Mouse (Mus musculus): ENCODE data around the gene Itpr2. TPM values are rescaled to one million over a fixed set of nuclear protein-coding genes. Genes with fewer than 3 reads are reported as not detected.
A peak's percentile ranks its signal among the peaks of the same experiment; 100 is the strongest.

The Itpr2 gene
- total RNA-seq, 2 experiments from 2014 or later = 15.6 to 22.1 TPM

- no peak for TF ChIP-seq CTCF (conservative IDR thresholded peaks at IDR 0.05)
- DNase-seq (ENCODE audit: low spot score in 2 of 2) = no peak
- Histone ChIP-seq H3K27ac (no peak overlapping the region), H3K4me3 (no peak overlapping the region)
Observed at GRCm38 (mm10) chr6:146454520-146455511, 47.2 kb downstream of the Itpr2 start.

DNA sequence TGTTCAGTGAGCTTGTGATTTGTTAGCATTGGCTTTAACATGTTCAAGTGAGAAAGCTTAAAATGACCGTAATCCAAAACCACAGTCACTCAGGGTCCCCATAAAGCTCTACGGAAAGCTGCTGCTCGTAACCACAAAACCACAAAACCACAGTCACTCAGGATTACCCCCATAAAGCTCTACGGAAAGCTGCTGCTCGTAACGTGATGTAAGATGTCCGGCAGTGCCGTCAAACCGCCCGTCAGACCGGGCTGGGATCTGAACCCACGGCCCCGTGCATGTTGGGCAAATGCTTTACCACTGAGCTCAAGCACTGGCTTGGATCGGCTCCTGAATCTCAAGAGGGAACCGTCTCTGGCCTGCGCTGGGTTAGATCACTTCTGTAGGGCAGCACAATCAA lies 49.5 kb downstream of the Itpr2 start:
- Histone ChIP-seq H3K4me3 (no peak overlapping the region), H3K27ac (no peak overlapping the region)
- no peak for DNase-seq (ENCODE audit: low spot score in 2 of 2)
- TF ChIP-seq CTCF (conservative IDR thresholded peaks at IDR 0.05) = no peak

GRCm38 (mm10) chr6:146446032-146446704 lies 55.9 kb downstream of the Itpr2 start:
- no peak for DNase-seq (ENCODE audit: low spot score in 2 of 2)
- H3K4me3 ChIP-seq = no peak overlapping the region
- H3K27ac ChIP-seq = peak overlapping the region; percentile 19; the same call in 1 of the 2 replicates
- no peak for TF ChIP-seq CTCF (conservative IDR thresholded peaks at IDR 0.05)

DNA sequence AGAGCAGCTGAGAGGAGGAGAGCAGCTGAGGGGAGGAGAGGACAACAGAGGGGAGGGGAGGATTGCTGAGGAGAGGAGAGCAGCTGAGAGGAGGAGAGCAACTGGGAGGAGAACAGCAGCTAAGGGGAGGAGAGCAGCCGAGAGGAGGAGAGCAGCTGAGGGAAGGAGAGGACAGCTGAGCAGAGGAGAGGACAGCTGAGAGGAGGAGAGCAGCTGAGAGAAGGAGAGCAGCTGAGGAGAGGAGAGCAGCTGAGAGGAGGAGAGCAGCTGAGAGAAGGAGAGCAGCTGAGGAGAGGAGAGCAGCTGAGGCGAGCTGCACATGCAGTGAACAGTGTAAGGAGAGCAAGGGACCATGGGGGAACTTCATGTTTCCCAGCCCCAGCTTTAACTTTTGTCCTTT lies 62.2 kb downstream of the Itpr2 start:
- TF ChIP-seq CTCF (conservative IDR thresholded peaks at IDR 0.05) = no peak
- no peak overlapping the region for H3K4me3 ChIP-seq
- no peak for DNase-seq (ENCODE audit: low spot score in 2 of 2)
- H3K27ac ChIP-seq = no peak overlapping the region

DNA sequence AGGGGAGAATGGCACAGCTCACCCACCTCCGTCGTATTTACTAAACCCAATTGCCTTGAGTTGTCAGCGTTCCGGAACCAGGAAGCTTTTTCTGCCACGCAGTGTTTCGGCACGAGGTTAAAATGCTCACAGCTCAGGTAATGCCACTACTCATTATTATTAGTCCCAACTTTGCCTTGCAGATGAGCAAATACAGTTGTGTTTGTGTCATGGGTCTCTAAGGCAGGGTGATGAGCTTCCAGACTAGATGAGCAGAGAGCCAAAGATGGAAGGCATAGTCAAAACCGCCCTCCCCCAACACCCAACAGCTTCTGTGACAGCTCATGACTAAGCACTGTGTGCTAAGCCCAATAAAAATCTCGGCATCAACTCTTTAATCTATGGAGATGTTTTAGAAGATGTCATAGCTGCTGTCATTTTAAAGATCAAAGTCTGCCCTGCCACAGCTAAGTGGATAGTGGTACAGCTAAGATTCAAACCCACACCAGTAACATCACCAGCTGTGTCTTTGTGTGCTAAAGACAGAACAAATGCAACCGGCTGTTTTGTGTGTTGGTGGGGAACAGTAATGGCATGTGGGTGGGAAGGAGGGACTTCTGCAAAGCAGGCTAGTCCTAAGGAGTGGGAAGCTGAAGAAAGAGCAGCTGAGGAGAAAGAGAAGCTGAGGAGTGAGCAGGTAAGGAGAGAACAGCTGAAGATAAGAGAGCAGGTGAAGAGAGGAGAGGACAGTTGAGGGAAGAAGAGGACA lies 62.8 kb downstream of the Itpr2 start:
- no peak overlapping the region for H3K27ac ChIP-seq
- H3K4me3 ChIP-seq = no peak overlapping the region
- TF ChIP-seq CTCF (conservative IDR thresholded peaks at IDR 0.05) = no peak
- DNase-seq (ENCODE audit: low spot score in 2 of 2) = peak in 1 of 2 experiments; percentile 23

DNA sequence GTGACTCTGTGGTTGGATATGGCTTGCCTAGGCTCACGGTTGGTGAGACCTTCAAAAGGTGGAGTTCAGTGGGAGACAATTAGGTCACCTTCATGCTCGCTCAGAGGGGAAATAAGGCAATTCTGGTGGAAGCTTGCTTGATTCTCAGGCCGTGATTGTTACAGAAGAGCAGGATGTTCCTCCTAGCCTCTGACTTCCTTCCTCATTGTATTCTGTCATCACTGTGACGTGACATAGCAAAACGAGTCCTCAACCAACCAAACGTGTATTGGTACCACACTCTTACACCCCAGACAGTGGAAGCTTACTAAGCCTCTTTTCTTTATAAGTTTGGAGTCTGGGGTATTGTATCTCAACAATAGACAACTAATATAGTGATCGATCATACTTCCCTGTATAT lies 64.0 kb downstream of the Itpr2 start:
- no peak for TF ChIP-seq CTCF (conservative IDR thresholded peaks at IDR 0.05)
- DNase-seq (ENCODE audit: low spot score in 2 of 2) = no peak
- Histone ChIP-seq H3K27ac (no peak overlapping the region), H3K4me3 (no peak overlapping the region)

- Histone ChIP-seq H3K4me3 (no peak overlapping the region), H3K27ac (no peak overlapping the region)
- no peak for TF ChIP-seq CTCF (conservative IDR thresholded peaks at IDR 0.05)
- DNase-seq (ENCODE audit: low spot score in 2 of 2) = no peak
Observed at GRCm38 (mm10) chr6:146436916-146437496, 65.0 kb downstream of the Itpr2 start.

GRCm38 (mm10) chr6:146434217-146434616 lies 67.8 kb downstream of the Itpr2 start:
- TF ChIP-seq CTCF (conservative IDR thresholded peaks at IDR 0.05) = no peak
- H3K4me3 ChIP-seq = no peak overlapping the region
- no peak overlapping the region for H3K27ac ChIP-seq
- no peak for DNase-seq (ENCODE audit: low spot score in 2 of 2)

DNA sequence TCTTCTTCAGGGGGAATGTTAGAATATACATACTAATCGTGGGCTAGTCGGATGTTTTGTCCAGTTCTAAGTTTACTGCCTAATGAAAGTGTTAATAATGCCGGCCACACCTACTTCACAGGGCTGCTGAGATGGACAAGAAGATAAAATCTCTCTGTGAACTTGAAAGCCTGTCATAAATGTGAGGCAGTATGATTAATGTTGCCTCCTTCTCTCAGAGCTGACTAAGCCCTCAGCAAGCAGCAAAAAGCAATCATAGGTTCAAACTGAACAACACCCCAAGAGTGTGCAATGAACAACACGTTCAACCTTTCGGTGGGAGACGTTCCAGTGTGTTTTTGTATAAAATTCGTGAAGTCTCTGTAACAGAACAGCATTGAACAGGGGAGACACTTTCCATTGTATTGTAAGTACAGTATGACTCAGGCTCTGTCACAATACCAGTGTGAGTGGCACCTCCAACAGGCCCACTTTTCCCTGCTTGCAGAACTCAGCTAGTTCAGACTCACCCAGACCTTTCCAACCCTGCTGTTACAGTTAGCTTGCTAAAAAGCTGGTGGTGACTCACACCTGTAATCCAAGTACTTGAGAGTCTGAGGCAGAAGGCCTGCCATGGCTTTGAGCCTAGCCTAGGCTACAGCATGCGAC lies 69.7 kb downstream of the Itpr2 start:
- no peak overlapping the region for H3K27ac ChIP-seq
- no peak for DNase-seq (ENCODE audit: low spot score in 2 of 2)
- H3K4me3 ChIP-seq = no peak overlapping the region
- TF ChIP-seq CTCF (conservative IDR thresholded peaks at IDR 0.05) = no peak

GRCm38 (mm10) chr6:146431777-146432176 lies 70.2 kb downstream of the Itpr2 start:
- no peak for DNase-seq (ENCODE audit: low spot score in 2 of 2)
- no peak overlapping the region for H3K27ac ChIP-seq
- no peak overlapping the region for H3K4me3 ChIP-seq
- no peak for TF ChIP-seq CTCF (conservative IDR thresholded peaks at IDR 0.05)

GRCm38 (mm10) chr6:146429694-146430380 lies 72.2 kb downstream of the Itpr2 start:
- no peak for DNase-seq (ENCODE audit: low spot score in 2 of 2)
- Histone ChIP-seq H3K27ac (no peak overlapping the region), H3K4me3 (no peak overlapping the region)
- peak; percentile 81 for TF ChIP-seq CTCF (conservative IDR thresholded peaks at IDR 0.05)

Data from layer of hippocampus, adult 2 months (tissue).